8 mouse cellular contexts compared by ENCODE assay signal in genomic region chr6:35254136-35254904, GRCm38 (mm10). TPM values are rescaled to one million over a fixed set of nuclear protein-coding genes. Genes with fewer than 3 reads are reported as not detected.
A peak's percentile ranks its signal among the peaks of the same experiment; 100 is the strongest.
DNase-seq lines count a peak whose midpoint lies in the region; ATAC-seq and TF ChIP-seq lines count a peak whose summit lies in the region.

No protein-coding gene starts in this region.

- peaks cover 5% of the 10 kb centered on the region; the same call in 1 of the 2 replicates for H3K36me3 ChIP-seq in forebrain, embryonic 10.5 days (replicated peaks)
- no peaks in the 10 kb centered on the region for H3K36me3 ChIP-seq in forebrain, postnatal 0 days (ENCODE audit: insufficient read depth)
- no peaks in the 10 kb centered on the region for H3K36me3 ChIP-seq in hindbrain, embryonic 13.5 days
- no peaks in the 10 kb centered on the region for H3K36me3 ChIP-seq in midbrain, embryonic 11.5 days (ENCODE audit: control insufficient read depth, insufficient read depth, low read length)

- ATAC-seq in forebrain, postnatal 0 days, result no peak
- no peak for ATAC-seq in hindbrain, embryonic 13.5 days (ENCODE audit: low FRiP score)
- ATAC-seq in midbrain, embryonic 11.5 days (ENCODE audit: low FRiP score), result no peak

- no peak overlapping the region for H3K9ac ChIP-seq in forebrain, postnatal 0 days
- peak overlapping the region; percentile 83 for H3K9ac ChIP-seq in hindbrain, embryonic 13.5 days
- peak overlapping the region; percentile 31; the same call in 1 of the 2 replicates for H3K9ac ChIP-seq in midbrain, embryonic 11.5 days (ENCODE audit: low read length)

- H3K4me1 ChIP-seq in forebrain, embryonic 10.5 days, result peaks cover 36% of the 10 kb centered on the region
- H3K4me1 ChIP-seq in forebrain, postnatal 0 days (ENCODE audit: insufficient read depth), result peaks cover 10% of the 10 kb centered on the region
- peaks cover 3% of the 10 kb centered on the region for H3K4me1 ChIP-seq in bone marrow, adult 2 months (ENCODE audit: control insufficient read depth, insufficient read depth, low read length)
- H3K4me1 ChIP-seq in hindbrain, embryonic 13.5 days (replicated peaks), result peaks cover 32% of the 10 kb centered on the region
- H3K4me1 ChIP-seq in midbrain, embryonic 11.5 days (ENCODE audit: control insufficient read depth, insufficient read depth, low read length), result peaks cover 22% of the 10 kb centered on the region

- no peak for TF ChIP-seq CTCF in forebrain, postnatal 0 days (IDR thresholded peaks at IDR 0.05; ENCODE audit: low read depth)
- no peak for TF ChIP-seq CTCF in bone marrow, adult 2 months (IDR thresholded peaks at IDR 0.05; ENCODE audit: control insufficient read depth, insufficient read depth, low read length)

- no peaks in the 10 kb centered on the region for H3K9me3 ChIP-seq in forebrain, embryonic 10.5 days
- H3K9me3 ChIP-seq in forebrain, postnatal 0 days (ENCODE audit: low read length), result no peaks in the 10 kb centered on the region
- no peaks in the 10 kb centered on the region for H3K9me3 ChIP-seq in hindbrain, embryonic 13.5 days
- H3K9me3 ChIP-seq in midbrain, embryonic 11.5 days (ENCODE audit: control insufficient read depth, low read length), result no peaks in the 10 kb centered on the region

- no peaks in the 10 kb centered on the region for H3K27me3 ChIP-seq in forebrain, embryonic 10.5 days (ENCODE audit: poor library complexity, severe bottlenecking)
- H3K27me3 ChIP-seq in forebrain, postnatal 0 days (ENCODE audit: insufficient read depth, low read length), result no peaks in the 10 kb centered on the region
- H3K27me3 ChIP-seq in hindbrain, embryonic 13.5 days, result no peaks in the 10 kb centered on the region
- H3K27me3 ChIP-seq in midbrain, embryonic 11.5 days (ENCODE audit: control insufficient read depth, insufficient read depth, low read length), result no peaks in the 10 kb centered on the region

- DNase-seq in forebrain, embryonic 10.5 days (ENCODE audit: extremely low spot score, low spot score), result no peak
- DNase-seq in forebrain, postnatal 0 days, result no peak
- no peak for DNase-seq in midbrain, embryonic 11.5 days (ENCODE audit: low spot score, missing footprints)
- no peak for DNase-seq in thymus, postnatal 25 days
- no peak for DNase-seq in ovary, adult 18-20 months (ENCODE audit: low spot score)
- DNase-seq in adrenal gland, postnatal 14 days, result no peak

- WGBS in forebrain, embryonic 10.5 days, result 51% methylated on average over 9 of the region's 9 CpGs
- WGBS in forebrain, postnatal 0 days, result 60% methylated on average over 9 of the region's 9 CpGs
- WGBS in bone marrow, adult 2 months, result 38% methylated on average over 9 of the region's 9 CpGs
- 66% methylated on average over 9 of the region's 9 CpGs for WGBS in hindbrain, embryonic 13.5 days
- 59% methylated on average over 9 of the region's 9 CpGs for WGBS in midbrain, embryonic 11.5 days

- 0 out of 2 replicates have a peak, but pooled peaks have one; percentile 0 for TF ChIP-seq POLR2A in bone marrow, adult 2 months (IDR thresholded peaks at IDR 0.05; ENCODE audit: borderline replicate concordance, control insufficient read depth, low read depth, low read length)

- H3K4me2 ChIP-seq in forebrain, postnatal 0 days (ENCODE audit: low read depth), result no peak overlapping the region
- peak overlapping the region; percentile 78 for H3K4me2 ChIP-seq in hindbrain, embryonic 13.5 days
- H3K4me2 ChIP-seq in midbrain, embryonic 11.5 days, result peak overlapping the region; percentile 82

- peak overlapping the region; percentile 45; the same call in 1 of the 2 replicates for H3K27ac ChIP-seq in forebrain, embryonic 10.5 days
- no peak overlapping the region for H3K27ac ChIP-seq in forebrain, postnatal 0 days (ENCODE audit: low read depth, low read length)
- H3K27ac ChIP-seq in bone marrow, adult 2 months (ENCODE audit: control insufficient read depth, insufficient read depth, low read depth, low read length, poor library complexity), result peak overlapping the region; percentile 81
- no peak overlapping the region for H3K27ac ChIP-seq in hindbrain, embryonic 13.5 days
- H3K27ac ChIP-seq in midbrain, embryonic 11.5 days (ENCODE audit: low read depth, low read length), result no peak overlapping the region; the same call in 1 of the 2 replicates

- peak overlapping the region; percentile 87 for H3K4me3 ChIP-seq in forebrain, embryonic 10.5 days
- H3K4me3 ChIP-seq in forebrain, postnatal 0 days (ENCODE audit: low read depth, low read length), result no peak overlapping the region
- peak overlapping the region; percentile 52 for H3K4me3 ChIP-seq in bone marrow, adult 2 months (replicated peaks; ENCODE audit: control insufficient read depth, low read depth, low read length)
- peak overlapping the region; percentile 67 for H3K4me3 ChIP-seq in hindbrain, embryonic 13.5 days
- peak overlapping the region; percentile 14; the same call in 1 of the 2 replicates for H3K4me3 ChIP-seq in midbrain, embryonic 11.5 days (ENCODE audit: low read depth, low read length)

RNA-seq across cellular contexts. Expression of gene Slc13a4, which starts 53.6 kb away (rescaled TPM):
- polyA plus RNA-seq in forebrain, embryonic 10.5 days (2016; fragmentation: Nextera tagmentation; extraction: Ambion mirVana), result 0.52 and 0.72 TPM in 2 replicates
- 11.2 and 17.8 TPM in 2 replicates for total RNA-seq in forebrain, postnatal 0 days (2014; rRNA removed)
- polyA plus RNA-seq in forebrain, postnatal 0 days (2015; fragmentation: Nextera tagmentation; extraction: Ambion mirVana), result 13.3 and 14.3 TPM in 2 replicates
- not detected in 2 replicates for polyA plus RNA-seq in bone marrow, adult 2 months (2011; ENCODE audit: insufficient read depth, insufficient read length, low replicate concordance, missing spikeins)
- 2.9 and 3.9 TPM in 2 replicates for polyA plus RNA-seq in hindbrain, embryonic 13.5 days (2015; fragmentation: Nextera tagmentation; extraction: Ambion mirVana)
- polyA plus RNA-seq in midbrain, embryonic 11.5 days (2014; fragmentation: Nextera tagmentation; extraction: Ambion mirVana), result 0.19 and 0.29 TPM in 2 replicates
- 0.37 and 0.56 TPM in 2 replicates for total RNA-seq in adrenal gland, postnatal 14 days (2021)

Comparison
In these comparisons a context has a peak if more than half of its experiments do, and no peak if none do; other contexts are left out.
1. H3K27ac ChIP-seq: peak in forebrain, embryonic 10.5 days (single experiment) and bone marrow, adult 2 months (single experiment); none in forebrain, postnatal 0 days (single experiment), hindbrain, embryonic 13.5 days (single experiment) and midbrain, embryonic 11.5 days (single experiment).